Mouse (Mus musculus) neural tube, embryonic 12.5 days (tissue): ENCODE results near the gene Syngr4. TPM values are rescaled to one million over a fixed set of nuclear protein-coding genes. Genes with fewer than 3 reads are reported as not detected.
A peak's percentile ranks its signal among the peaks of the same experiment; 100 is the strongest.

ENCODE experiments used
- ATAC-seq: fragments of 200-750 bp; cut with Nextera tagmentation; 2 replicates; pipeline ENCODE4 v1.8.0; 2017; ENCODE audit warnings: low read depth, mild to moderate bottlenecking, moderate TSS enrichment, moderate library complexity; ENCODE audit not compliant: low FRiP score
- H3K27ac ChIP-seq: fragments of 300-500 bp; sonication (generic); 2 replicates; pipeline ENCODE4 v1.5.1; 2016
- H3K27me3 ChIP-seq: fragments of 300-500 bp; sonication (generic); replicated peaks from 2 replicates; pipeline ENCODE4 v1.6.1; 2016; ENCODE audit warnings: mild to moderate bottlenecking
- H3K36me3 ChIP-seq: fragments of 300-500 bp; sonication (generic); 2 replicates; pipeline ENCODE4 v1.6.1; 2016; ENCODE audit warnings: mild to moderate bottlenecking
- H3K4me1 ChIP-seq: fragments of 300-500 bp; sonication (generic); 2 replicates; pipeline ENCODE4 v1.6.1; 2016
- H3K4me2 ChIP-seq: fragments of 300-500 bp; sonication (generic); replicated peaks from 2 replicates; pipeline ENCODE4 v1.6.1; 2016; ENCODE audit warnings: mild to moderate bottlenecking
- H3K4me3 ChIP-seq: fragments of 300-500 bp; sonication (generic); 2 replicates; pipeline ENCODE4 v1.5.1; 2016
- H3K9ac ChIP-seq: fragments of 300-500 bp; sonication (generic); 2 replicates; pipeline ENCODE4 v1.6.1; 2016; ENCODE audit warnings: mild to moderate bottlenecking
- H3K9me3 ChIP-seq: fragments of 300-500 bp; sonication (generic); 2 replicates; pipeline ENCODE4 v1.6.1; 2016; ENCODE audit warnings: mild to moderate bottlenecking
- WGBS: fragments of 180-500 bp; shearing (Covaris S2); methylation state at CpG from one replicate; pipeline ENCODE4 v1.1.7; 2016; 5-methylcytosine and 5-hydroxymethylcytosine counted together
- polyA plus RNA-seq: library from polyadenylated mRNA; unstranded; fragments of >200 nt; fragmentation: Nextera tagmentation; extraction: Ambion mirVana; gene quantifications from 2 replicates; pipeline ENCODE4 v1.2.1, GENCODE M21; 2016

Syngr4 gene
- polyA plus RNA-seq, 1 experiment from 2014 or later: 0.56 TPM

DNA sequence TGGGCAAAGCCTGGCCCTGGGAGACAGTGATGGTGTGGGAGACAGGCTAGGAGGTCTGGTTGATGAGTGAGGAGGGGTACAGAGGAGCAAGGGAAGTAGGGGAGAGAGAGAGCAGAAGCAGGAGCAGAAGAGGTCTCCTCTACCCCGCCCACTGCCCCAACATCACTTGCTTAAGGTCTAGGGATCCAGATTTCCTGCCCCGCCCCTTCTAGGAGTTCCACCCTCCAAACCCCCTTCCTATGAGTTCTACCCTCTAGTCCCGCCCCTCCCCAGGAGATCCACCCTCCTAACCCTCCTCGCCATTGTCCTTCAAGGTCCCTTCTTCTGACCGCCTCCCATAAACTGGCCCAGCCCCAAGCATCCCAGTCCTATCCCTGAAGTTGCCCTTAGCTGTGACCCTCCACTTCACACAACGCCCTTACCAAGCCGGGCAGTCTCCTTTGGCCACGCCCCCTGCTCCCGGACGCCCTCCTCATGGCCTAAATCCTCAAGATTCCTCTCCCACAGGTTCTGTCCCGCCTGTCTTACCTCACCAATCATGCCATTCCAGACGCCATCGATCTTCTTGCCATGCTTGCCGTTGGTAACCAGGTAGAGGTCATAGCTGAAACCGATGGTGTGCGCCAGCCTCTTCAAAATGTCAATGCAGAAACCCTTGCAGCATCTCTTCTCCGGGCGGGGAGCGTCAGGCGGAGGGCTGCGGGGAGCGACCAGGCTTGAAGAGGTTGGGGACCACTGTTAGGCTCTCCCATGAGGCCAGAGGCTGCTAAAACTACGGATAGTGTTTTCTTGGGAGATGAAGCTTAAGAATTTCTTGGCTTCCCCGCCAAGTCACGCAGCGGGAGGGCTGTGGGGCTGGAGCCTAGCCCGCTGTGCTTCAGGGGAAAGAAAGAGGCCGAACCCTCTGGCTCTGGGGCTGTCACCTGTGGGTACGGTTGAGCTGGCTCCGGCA is 39.3 kb downstream of the Syngr4 start:
- Histone ChIP-seq H3K4me2 (peak overlapping the region; percentile 58), H3K9ac (peak overlapping the region; percentile 38; the same call in 1 of the 2 replicates), H3K36me3 (no peaks in the 10 kb centered on the region), H3K4me3 (peak overlapping the region; percentile 23), H3K27ac (no peak overlapping the region), H3K27me3 (peaks cover 41% of the 10 kb centered on the region), H3K9me3 (no peaks in the 10 kb centered on the region), H3K4me1 (peaks cover 23% of the 10 kb centered on the region)
- WGBS: 3% methylated on average over 30 of the region's 30 CpGs
- ATAC-seq: 0 out of 2 replicates have a peak, but pooled peaks have one; percentile 22

DNA sequence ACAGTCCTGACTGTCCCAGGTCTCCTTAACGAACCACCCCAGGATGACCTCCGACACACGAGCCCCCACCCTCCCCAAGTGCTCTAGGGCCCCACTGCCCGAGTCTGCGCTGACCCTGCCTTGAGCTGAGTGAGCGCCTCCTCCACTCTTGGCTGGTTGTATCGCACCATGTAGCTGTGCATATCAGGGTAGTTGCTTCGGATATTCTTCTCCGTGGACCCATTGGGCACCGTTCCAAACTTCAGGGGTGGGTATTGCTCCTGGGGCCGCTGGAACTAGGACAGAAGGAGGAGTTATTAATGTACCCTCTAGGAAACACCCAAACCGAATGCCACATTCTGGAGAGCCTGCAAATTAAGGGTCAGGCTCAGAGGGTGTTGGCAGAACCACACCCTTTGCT is 43.4 kb downstream of the Syngr4 start:
- Histone ChIP-seq H3K27me3 (peaks cover 27% of the 10 kb centered on the region), H3K9me3 (no peaks in the 10 kb centered on the region), H3K4me1 (peaks cover 10% of the 10 kb centered on the region), H3K4me2 (no peak overlapping the region), H3K36me3 (no peaks in the 10 kb centered on the region), H3K9ac (no peak overlapping the region), H3K4me3 (no peak overlapping the region), H3K27ac (no peak overlapping the region)
- WGBS: 90% methylated on average over 12 of the region's 12 CpGs
- ATAC-seq: no peak

DNA sequence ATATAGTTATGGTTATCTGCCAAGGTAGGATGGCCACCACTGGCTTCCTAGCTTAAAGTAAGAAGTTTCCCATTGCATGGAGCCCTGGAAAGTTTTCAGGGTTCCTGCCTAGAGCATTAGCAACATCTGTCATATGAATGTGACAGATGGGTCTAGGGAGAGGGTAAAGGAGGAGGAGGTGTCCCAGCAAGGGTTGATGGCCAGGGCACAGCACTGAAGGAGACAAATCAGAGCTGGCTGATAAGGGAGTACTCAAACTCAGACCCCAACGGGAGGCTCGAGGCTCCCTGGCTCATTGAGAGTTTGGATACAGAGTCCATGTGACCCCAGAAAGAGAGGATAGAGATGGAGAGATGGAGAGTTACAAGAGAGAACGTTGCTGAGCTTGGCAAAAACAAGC is 45.9 kb downstream of the Syngr4 start:
- Histone ChIP-seq H3K9ac (no peak overlapping the region), H3K9me3 (no peaks in the 10 kb centered on the region), H3K27me3 (peaks cover 11% of the 10 kb centered on the region; the same call in 1 of the 2 replicates), H3K4me3 (no peak overlapping the region), H3K4me2 (no peak overlapping the region), H3K36me3 (no peaks in the 10 kb centered on the region), H3K27ac (no peak overlapping the region), H3K4me1 (no peaks in the 10 kb centered on the region)
- ATAC-seq: no peak
- WGBS: 73% methylated on average over 3 of the region's 3 CpGs

DNA sequence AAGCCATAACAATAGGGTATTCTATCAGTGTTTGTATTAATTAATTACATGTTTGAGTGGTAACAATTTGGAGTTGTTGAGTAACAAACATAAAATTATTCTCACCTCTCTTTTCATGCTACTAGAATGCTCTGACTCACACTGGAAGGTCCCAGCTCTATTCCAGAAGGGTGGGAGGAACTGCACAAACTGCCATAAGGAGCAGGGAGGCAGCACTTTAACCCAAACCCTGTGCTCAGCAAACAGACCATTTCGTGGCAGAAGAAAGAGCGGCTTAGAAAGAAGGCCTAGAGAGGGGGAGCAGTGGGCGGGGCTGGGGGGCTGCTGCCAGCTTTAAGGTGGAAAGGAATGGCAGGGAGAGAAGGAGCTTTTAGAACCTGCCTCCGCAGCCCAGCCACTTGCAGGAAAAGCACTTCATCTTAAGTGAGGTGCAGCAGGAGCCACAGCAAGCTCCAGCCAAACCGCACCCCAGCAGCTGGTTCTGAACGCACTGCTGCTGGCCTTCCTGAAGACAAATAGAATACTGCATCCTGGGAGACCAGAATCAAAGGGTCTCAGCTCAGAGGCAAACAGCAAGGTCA is 48.0 kb downstream of the Syngr4 start:
- H3K9ac ChIP-seq: no peak overlapping the region
- no peaks in the 10 kb centered on the region for H3K4me1 ChIP-seq
- H3K4me3 ChIP-seq: no peak overlapping the region
- H3K36me3 ChIP-seq: no peaks in the 10 kb centered on the region
- H3K27me3 ChIP-seq: 0 out of 2 replicates have a peak, but pooled peaks cover 4% of the 10 kb centered on the region
- H3K9me3 ChIP-seq: no peaks in the 10 kb centered on the region
- no peak overlapping the region for H3K4me2 ChIP-seq
- ATAC-seq: no peak
- 20% methylated on average over 6 of the region's 6 CpGs for WGBS
- H3K27ac ChIP-seq: no peak overlapping the region

DNA sequence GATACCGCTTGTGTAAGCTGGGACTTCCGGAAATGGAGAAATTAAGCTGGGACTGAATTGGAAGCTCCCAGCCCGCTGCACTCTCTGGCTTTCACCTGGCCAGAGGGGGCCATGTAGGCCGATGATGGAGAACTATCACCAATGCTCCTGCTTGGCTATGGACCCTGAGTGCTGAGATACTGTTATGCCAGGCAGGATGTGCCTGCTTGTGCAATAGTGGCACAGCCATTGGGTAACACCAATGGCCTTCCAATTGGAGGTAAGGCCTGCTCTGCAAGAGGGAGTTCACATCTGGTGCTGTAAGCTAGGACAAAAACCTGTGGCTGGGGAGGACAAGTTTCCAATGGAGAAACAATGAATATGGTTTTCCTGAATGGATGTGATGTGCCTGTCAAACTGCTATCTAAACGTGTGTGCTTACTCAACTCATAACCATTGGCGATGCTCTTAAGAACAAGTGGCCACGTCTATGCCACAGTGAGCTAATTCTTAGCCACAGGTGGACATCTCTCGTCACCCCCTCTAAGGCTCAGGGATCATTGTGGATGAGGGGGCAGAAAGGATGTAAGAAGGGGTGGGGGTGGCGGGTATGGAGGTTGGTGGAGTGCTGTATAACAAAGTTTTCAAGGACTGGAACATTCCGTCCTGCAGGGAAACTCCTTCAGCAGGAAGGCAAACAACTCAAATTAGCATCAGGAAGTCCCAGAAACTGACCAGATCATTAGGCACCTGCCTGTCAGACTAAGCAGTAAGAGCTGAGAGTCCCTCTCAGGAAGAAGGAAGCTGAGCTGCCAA is 53.4 kb downstream of the Syngr4 start:
- no peaks in the 10 kb centered on the region for H3K9me3 ChIP-seq
- H3K4me2 ChIP-seq: no peak overlapping the region
- no peak overlapping the region for H3K27ac ChIP-seq
- no peak for ATAC-seq
- no peaks in the 10 kb centered on the region for H3K4me1 ChIP-seq
- H3K4me3 ChIP-seq: no peak overlapping the region
- no peaks in the 10 kb centered on the region for H3K36me3 ChIP-seq
- no peak overlapping the region for H3K9ac ChIP-seq
- no peaks in the 10 kb centered on the region; the same call in 1 of the 2 replicates for H3K27me3 ChIP-seq
- 89% methylated on average over 10 of the region's 10 CpGs for WGBS

Other genes with a start within 250 kb of the Syngr4 start
- gene Fut2, start 230.3 kb downstream of the Syngr4 start, polyA plus RNA-seq: 0.17 and 0.20 TPM in 2 replicates
- gene Ntn5, start 212.7 kb downstream of the Syngr4 start, polyA plus RNA-seq: 1.2 and 1.7 TPM in 2 replicates
- gene Sec1, start 202.3 kb downstream of the Syngr4 start, polyA plus RNA-seq: 1.0 and 1.2 TPM in 2 replicates
- gene Car11, start 196.9 kb downstream of the Syngr4 start, polyA plus RNA-seq: 35.5 and 36.6 TPM in 2 replicates
- gene Dbp, start 191.6 kb downstream of the Syngr4 start, polyA plus RNA-seq: 4.1 TPM in 2 replicates
- gene Rpl18, start 181.3 kb downstream of the Syngr4 start, polyA plus RNA-seq: 665 and 700 TPM in 2 replicates
- 28.0 and 29.0 TPM in 2 replicates for gene Sphk2, start 178.7 kb downstream of the Syngr4 start, polyA plus RNA-seq
- gene Fam83e, start 175.5 kb downstream of the Syngr4 start, polyA plus RNA-seq: 0.94 and 1.00 TPM in 2 replicates
- not detected in 2 replicates for gene Spaca4, start 170.9 kb downstream of the Syngr4 start, polyA plus RNA-seq
- 10.9 and 14.1 TPM in 2 replicates for gene Lmtk3, start 113.0 kb downstream of the Syngr4 start, polyA plus RNA-seq
- gene Sult2b1, start 112.0 kb downstream of the Syngr4 start, polyA plus RNA-seq: 2.1 and 2.4 TPM in 2 replicates
- 305 and 308 TPM in 2 replicates for gene Cyth2, start 82.1 kb downstream of the Syngr4 start, polyA plus RNA-seq
- 0.86 and 0.87 TPM in 2 replicates for gene Kcnj14, start 71.9 kb downstream of the Syngr4 start, polyA plus RNA-seq
- 48.3 and 50.7 TPM in 2 replicates for gene Grwd1, start 65.8 kb downstream of the Syngr4 start, polyA plus RNA-seq
- gene Kdelr1, start 23.9 kb downstream of the Syngr4 start, polyA plus RNA-seq: 41.8 and 54.4 TPM in 2 replicates
- 1.3 and 1.5 TPM in 2 replicates for gene Grin2d, start 18.3 kb downstream of the Syngr4 start, polyA plus RNA-seq
- 3.9 and 4.4 TPM in 2 replicates for gene Tmem143, start 227 bp upstream of the Syngr4 start, polyA plus RNA-seq
- gene Emp3, start 24.7 kb upstream of the Syngr4 start, polyA plus RNA-seq: 32.8 and 33.2 TPM in 2 replicates
- 2.8 and 3.7 TPM in 2 replicates for gene Ccdc114, start 27.4 kb upstream of the Syngr4 start, polyA plus RNA-seq
- gene Abcc6, start 133.6 kb upstream of the Syngr4 start, polyA plus RNA-seq: 0.22 and 0.71 TPM in 2 replicates
- gene Nomo1, start 137.0 kb upstream of the Syngr4 start, polyA plus RNA-seq: 33.3 and 36.4 TPM in 2 replicates
- gene Kcnj11, start 204.1 kb upstream of the Syngr4 start, polyA plus RNA-seq: 0.64 and 0.79 TPM in 2 replicates